Mouse (Mus musculus) MEL (cell line): ENCODE results near the gene Unc45a. TPM values are rescaled to one million over a fixed set of nuclear protein-coding genes. Genes with fewer than 3 reads are reported as not detected.

Experiments
- polyA plus RNA-seq, 2 experiments: library from polyadenylated mRNA; stranded (reverse) in 1 of 2; unstranded in 1 of 2; fragments of >175 nt in 1 of 2; fragments of >200 nt in 1 of 2; gene quantifications; 2 replicates each; pipeline versions ENCODE4 v1.2.1 to v1.2.4; 2012; ENCODE audit warnings: low replicate concordance in 2 of 2, low read depth in 1 of 2; ENCODE audit not compliant: insufficient read length in 2 of 2, insufficient read depth in 1 of 2, missing spikeins in 1 of 2
- total RNA-seq: library from RNA; depleted of rRNA; stranded (reverse); fragments of 300-350 nt; gene quantifications from 2 replicates; pipeline ENCODE4 v1.2.3, GENCODE M21; 2012; rRNA removed

The Unc45a gene
- total and polyA plus RNA-seq, 3 experiments = 26.1 to 28.2 TPM; not detected in 1

Other genes with a start within 250 kb of the Unc45a start
- 121 and 141 TPM in 2 replicates for gene Idh2, start 225.6 kb downstream of the Unc45a start, total RNA-seq
- gene Idh2, start 225.6 kb downstream of the Unc45a start, polyA plus RNA-seq = 100 to 1,000 TPM; 181 to 268 TPM
- gene Sema4b, start 154.2 kb downstream of the Unc45a start, total RNA-seq = 8.4 and 10.9 TPM in 2 replicates
- 10 to 100 TPM in 1 of 2 experiments, not detected in 1; 17.3 TPM for gene Sema4b, start 154.2 kb downstream of the Unc45a start, polyA plus RNA-seq
- gene Cib1, start 108.2 kb downstream of the Unc45a start, total RNA-seq = 69.3 and 84.5 TPM in 2 replicates
- gene Cib1, start 108.2 kb downstream of the Unc45a start, polyA plus RNA-seq = 100 to 1,000 TPM in 1 of 2 experiments, not detected in 1; 145 TPM
- 3.4 and 4.0 TPM in 2 replicates for gene Gdpgp1, start 108.1 kb downstream of the Unc45a start, total RNA-seq
- 1 to 10 TPM in 1 of 2 experiments, not detected in 1; 4.6 TPM for gene Gdpgp1, start 108.1 kb downstream of the Unc45a start, polyA plus RNA-seq
- gene Ttll13, start 94.6 kb downstream of the Unc45a start, total RNA-seq = 0.39 and 0.46 TPM in 2 replicates
- under 1 TPM in 1 of 2 experiments, not detected in 1; 0.40 TPM for gene Ttll13, start 94.6 kb downstream of the Unc45a start, polyA plus RNA-seq
- gene Ngrn, start 79.8 kb downstream of the Unc45a start, total RNA-seq = 42.8 and 48.0 TPM in 2 replicates
- 10 to 100 TPM in 1 of 2 experiments, not detected in 1; 37.2 TPM for gene Ngrn, start 79.8 kb downstream of the Unc45a start, polyA plus RNA-seq
- 24.9 and 27.6 TPM in 2 replicates for gene Vps33b, start 71.4 kb downstream of the Unc45a start, total RNA-seq
- 10 to 100 TPM in 1 of 2 experiments, not detected in 1; 23.4 TPM for gene Vps33b, start 71.4 kb downstream of the Unc45a start, polyA plus RNA-seq
- gene Prc1, start 46.6 kb downstream of the Unc45a start, total RNA-seq = 68.5 and 71.7 TPM in 2 replicates
- 100 to 1,000 TPM in 1 of 2 experiments, 10 to 100 TPM in 1; 82.2 to 108 TPM for gene Prc1, start 46.6 kb downstream of the Unc45a start, polyA plus RNA-seq
- gene Rccd1, start 16.6 kb downstream of the Unc45a start, total RNA-seq = 13.8 and 20.2 TPM in 2 replicates
- gene Rccd1, start 16.6 kb downstream of the Unc45a start, polyA plus RNA-seq = 10 to 100 TPM in 1 of 2 experiments, not detected in 1; 16.8 TPM
- 47.6 and 58.1 TPM in 2 replicates for gene Hddc3, start 2.1 kb upstream of the Unc45a start, total RNA-seq
- 10 to 100 TPM in 1 of 2 experiments, not detected in 1; 47.1 TPM for gene Hddc3, start 2.1 kb upstream of the Unc45a start, polyA plus RNA-seq
- gene Man2a2, start 30.4 kb upstream of the Unc45a start, total RNA-seq = 17.4 and 19.2 TPM in 2 replicates
- 10 to 100 TPM in 1 of 2 experiments, not detected in 1; 38.6 TPM for gene Man2a2, start 30.4 kb upstream of the Unc45a start, polyA plus RNA-seq
- 1.3 and 2.7 TPM in 2 replicates for gene Fes, start 46.9 kb upstream of the Unc45a start, total RNA-seq
- 1 to 10 TPM in 1 of 2 experiments, not detected in 1; 6.6 TPM for gene Fes, start 46.9 kb upstream of the Unc45a start, polyA plus RNA-seq
- gene Furin, start 64.4 kb upstream of the Unc45a start, total RNA-seq = 11.6 and 13.7 TPM in 2 replicates
- 10 to 100 TPM in 1 of 2 experiments, not detected in 1; 32.3 TPM for gene Furin, start 64.4 kb upstream of the Unc45a start, polyA plus RNA-seq
- 24.6 and 28.5 TPM in 2 replicates for gene Blm, start 194.1 kb upstream of the Unc45a start, total RNA-seq
- gene Blm, start 194.1 kb upstream of the Unc45a start, polyA plus RNA-seq = 10 to 100 TPM; 52.0 to 83.8 TPM